Mouse (Mus musculus): ENCODE data around the gene Slc16a6.
A peak's percentile ranks its signal among the peaks of the same experiment; 100 is the strongest.

DNA sequence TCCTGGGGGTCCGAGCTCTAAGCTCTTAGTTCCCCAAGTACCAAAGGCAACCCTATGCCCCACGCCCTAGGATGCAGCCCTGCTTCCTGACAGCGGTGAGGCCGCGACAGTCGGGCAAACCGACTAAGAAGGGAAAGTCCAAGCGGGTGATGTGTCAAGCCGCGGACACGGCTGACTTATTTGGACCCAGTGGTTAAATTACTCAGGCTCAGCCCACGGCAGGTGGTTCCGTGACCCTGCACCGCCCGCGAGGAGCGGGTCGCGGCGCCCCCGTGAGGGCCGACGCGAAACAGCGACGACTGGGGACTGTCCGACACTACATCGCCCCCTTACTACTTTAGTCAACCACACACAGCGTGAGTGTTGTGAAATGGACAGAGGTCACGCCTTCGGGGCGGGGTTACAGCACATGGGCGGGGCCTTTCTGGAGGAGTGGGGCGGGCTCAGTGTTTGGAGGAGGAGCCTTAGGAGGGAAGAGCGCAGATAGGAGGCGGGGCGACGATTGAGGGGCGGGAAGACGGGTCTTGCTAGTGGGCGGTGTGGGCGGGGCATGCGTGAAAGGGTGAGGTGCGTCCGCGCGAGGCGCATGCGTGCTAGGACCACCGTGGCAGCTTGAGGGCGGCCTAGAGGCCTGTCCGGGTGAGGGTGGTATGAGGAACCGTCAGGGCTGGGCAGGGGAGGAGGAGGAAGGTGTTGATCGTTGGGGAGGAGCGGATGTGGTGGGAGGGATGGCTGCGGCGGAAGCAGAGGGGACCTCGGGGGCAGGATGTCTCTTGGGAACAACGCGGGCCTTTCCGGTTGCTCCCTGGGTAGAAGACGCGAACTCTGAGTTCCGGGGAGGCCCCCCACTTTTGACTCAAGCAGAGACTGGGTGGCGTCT is 47.8 kb downstream of the Slc16a6 start, which contains the start of gene Amz2:
- TF ChIP-seq POLR2A (IDR thresholded peaks at IDR 0.05; ENCODE audit: extremely low read depth, insufficient read depth, low read length) (peak; percentile 91), CTCF (IDR thresholded peaks at IDR 0.05; ENCODE audit: extremely low read depth, insufficient read depth, low read length) (peak; percentile 63)

Data from cortical plate, adult 2 months (tissue).